Mouse (Mus musculus) hindbrain, embryonic 13.5 days (tissue): ENCODE data around the gene Ncan. TPM values are rescaled to one million over a fixed set of nuclear protein-coding genes. Genes with fewer than 3 reads are reported as not detected.

ENCODE experiments used
- ATAC-seq: fragments of 200-750 bp; cut with Nextera tagmentation; 2 replicates; pipeline ENCODE4 v1.8.0; 2017; ENCODE audit warnings: moderate TSS enrichment; ENCODE audit not compliant: low FRiP score
- H3K27ac ChIP-seq: fragments of 300-500 bp; sonication (generic); 2 replicates; pipeline ENCODE4 v1.5.1; 2015; ENCODE audit warnings: inconsistent platforms, mild to moderate bottlenecking, moderate library complexity
- H3K27me3 ChIP-seq: fragments of 300-500 bp; sonication (generic); 2 replicates; pipeline ENCODE4 v1.6.1; 2015; ENCODE audit warnings: mild to moderate bottlenecking, inconsistent platforms
- H3K36me3 ChIP-seq: fragments of 300-500 bp; sonication (generic); 2 replicates; pipeline ENCODE4 v1.6.1; 2015; ENCODE audit warnings: mild to moderate bottlenecking, inconsistent platforms
- H3K4me1 ChIP-seq: fragments of 300-500 bp; sonication (generic); replicated peaks from 2 replicates; pipeline ENCODE4 v1.6.1; 2015; ENCODE audit warnings: inconsistent platforms
- H3K4me2 ChIP-seq: fragments of 300-500 bp; sonication (generic); 2 replicates; pipeline ENCODE4 v1.6.1; 2015; ENCODE audit warnings: inconsistent platforms, mild to moderate bottlenecking, moderate library complexity
- H3K4me3 ChIP-seq: fragments of 300-500 bp; sonication (generic); 2 replicates; pipeline ENCODE4 v1.5.1; 2015; ENCODE audit warnings: mild to moderate bottlenecking, inconsistent platforms
- H3K9ac ChIP-seq: fragments of 300-500 bp; sonication (generic); 2 replicates; pipeline ENCODE4 v1.6.1; 2015; ENCODE audit warnings: mild to moderate bottlenecking, inconsistent platforms
- H3K9me3 ChIP-seq: fragments of 300-500 bp; sonication (generic); 2 replicates; pipeline ENCODE4 v1.6.1; 2016; ENCODE audit warnings: inconsistent platforms
- WGBS: fragments of 180-500 bp; shearing (Covaris S2); methylation state at CpG from one replicate; pipeline ENCODE4 v1.1.7; 2015; 5-methylcytosine and 5-hydroxymethylcytosine counted together
- polyA plus RNA-seq: library from polyadenylated mRNA; unstranded; fragments of >200 nt; fragmentation: Nextera tagmentation; extraction: Ambion mirVana; gene quantifications from 2 replicates; pipeline ENCODE4 v1.2.1, GENCODE M21; 2015

Ncan gene
- polyA plus RNA-seq, result 128 and 135 TPM in 2 replicates

DNA sequence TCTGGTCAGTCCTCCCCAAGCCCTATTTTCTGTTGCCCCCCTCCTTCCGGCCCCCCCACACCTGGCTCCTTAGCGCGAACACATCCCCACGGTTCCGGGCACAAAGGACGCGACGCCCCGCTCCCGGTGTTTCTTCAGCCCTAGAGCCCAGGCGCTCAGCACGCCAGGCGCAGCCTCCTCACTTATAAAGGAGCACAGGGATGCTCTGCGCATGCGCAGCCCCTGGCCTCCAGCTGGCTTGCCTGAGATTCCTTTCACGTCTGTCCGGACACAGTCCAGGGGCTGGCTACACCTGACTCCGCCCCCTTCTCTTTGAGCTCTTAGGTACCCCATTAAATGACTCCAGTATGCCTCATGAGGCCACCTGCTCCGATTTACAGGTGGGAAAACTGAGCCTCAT lies at the start of gene Ncan:
TSS of gene Ncan (minus strand) at position 207 of the 400 bp plus-strand sequence.
- H3K27me3 ChIP-seq, result peaks cover 25% of the 10 kb centered on the region
- H3K9ac ChIP-seq, result peak within 1 kb of the TSS; percentile 95
- H3K4me1 ChIP-seq, result peaks cover 26% of the 10 kb centered on the region
- H3K27ac ChIP-seq, result peak within 1 kb of the TSS; percentile 99
- peaks cover 5% of the 10 kb centered on the region for H3K36me3 ChIP-seq
- H3K4me2 ChIP-seq, result peak within 1 kb of the TSS; percentile 89
- no peaks in the 10 kb centered on the region for H3K9me3 ChIP-seq
- peak within 1 kb of the TSS; percentile 74 for H3K4me3 ChIP-seq
- WGBS, result under 1% methylated on average over 19 of the region's 19 CpGs
- peak; percentile 69 for ATAC-seq

DNA sequence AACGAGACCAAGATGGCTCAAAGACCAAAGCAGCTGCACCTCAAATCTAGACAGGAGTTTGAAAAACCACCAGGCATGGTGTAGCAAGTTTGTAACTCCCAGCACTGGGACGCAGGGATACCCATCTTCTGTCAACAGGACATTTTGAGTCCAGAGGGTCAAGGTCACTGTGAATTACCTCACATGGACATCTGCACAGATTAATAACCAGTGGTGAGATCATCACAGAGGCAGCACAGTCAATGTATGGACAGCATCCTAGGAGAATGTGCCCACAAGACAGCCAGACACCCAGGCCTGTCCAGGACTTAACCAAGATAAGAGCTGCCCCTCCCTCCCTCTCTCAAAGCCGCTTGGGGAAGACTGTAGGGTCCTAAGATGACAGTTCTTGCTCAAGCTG lies 49.4 kb upstream of the Ncan start:
- Histone ChIP-seq H3K9me3 (no peaks in the 10 kb centered on the region), H3K4me3 (no peak overlapping the region), H3K9ac (no peak overlapping the region), H3K27ac (no peak overlapping the region), H3K36me3 (no peaks in the 10 kb centered on the region; the same call in none of the 2 replicates), H3K27me3 (peaks cover 27% of the 10 kb centered on the region), H3K4me2 (no peak overlapping the region), H3K4me1 (peaks cover 35% of the 10 kb centered on the region)
- no peak for ATAC-seq
- 95% methylated on average over 3 of the region's 3 CpGs for WGBS

DNA sequence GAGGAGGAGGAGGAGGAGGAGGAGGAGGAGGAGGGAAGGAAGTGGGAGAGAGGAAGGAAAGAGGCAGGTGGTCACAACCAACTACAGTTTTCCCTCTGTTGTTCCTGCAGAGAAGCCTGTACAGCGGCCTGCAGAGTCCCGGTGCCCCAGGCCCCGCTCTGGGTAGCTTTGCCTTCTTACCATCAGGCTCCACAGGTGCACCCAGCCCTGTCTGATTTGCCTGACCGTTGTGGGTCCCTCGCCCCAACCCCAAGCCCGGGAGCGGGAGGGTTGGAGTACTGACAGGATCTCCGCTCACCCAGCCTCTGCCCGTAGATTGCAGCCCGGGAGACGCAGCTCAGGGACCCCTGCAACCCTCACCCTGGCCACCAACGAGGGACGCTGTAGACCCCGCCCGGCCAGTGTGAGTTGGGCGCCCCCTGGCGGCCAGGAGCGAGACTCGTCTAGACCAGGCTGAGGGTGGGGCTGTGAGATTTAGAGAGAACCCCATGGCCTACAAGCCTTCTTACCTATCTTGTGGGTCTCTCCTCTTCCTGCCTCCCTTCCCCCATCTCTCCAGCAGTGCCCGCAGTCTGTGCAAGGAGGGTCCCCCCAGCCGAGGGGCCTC lies 45.9 kb upstream of the Ncan start:
- Histone ChIP-seq H3K36me3 (no peaks in the 10 kb centered on the region), H3K9me3 (no peaks in the 10 kb centered on the region), H3K4me3 (peak overlapping the region; percentile 27), H3K27me3 (peaks cover 40% of the 10 kb centered on the region), H3K27ac (no peak overlapping the region), H3K4me2 (peak overlapping the region; percentile 49), H3K4me1 (peaks cover 11% of the 10 kb centered on the region), H3K9ac (peak overlapping the region; percentile 49)
- WGBS, result 2% methylated on average over 21 of the region's 21 CpGs
- ATAC-seq, result peak; percentile 77

DNA sequence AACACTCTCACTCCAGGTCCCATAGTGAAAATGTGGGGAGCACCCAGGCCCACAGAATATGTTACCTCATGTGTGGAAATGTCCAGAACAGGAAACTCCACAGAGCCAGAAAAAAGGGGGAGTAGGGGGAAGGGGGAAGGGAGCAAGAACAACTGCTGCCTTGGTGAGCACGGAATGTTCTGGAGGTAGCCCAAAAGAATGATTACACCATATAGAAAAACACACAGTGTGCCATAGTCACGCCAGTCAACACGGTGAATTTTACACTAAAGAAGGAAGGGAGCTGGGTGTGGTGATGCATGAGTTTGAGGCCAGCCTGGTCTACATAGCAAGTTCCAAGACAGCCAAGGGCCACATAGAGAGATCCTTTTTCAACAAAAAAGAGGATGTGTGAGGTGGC lies 42.6 kb upstream of the Ncan start:
- peaks cover 13% of the 10 kb centered on the region for H3K4me1 ChIP-seq
- H3K27ac ChIP-seq, result no peak overlapping the region
- H3K9ac ChIP-seq, result no peak overlapping the region
- ATAC-seq, result no peak
- H3K9me3 ChIP-seq, result no peaks in the 10 kb centered on the region
- peaks cover 39% of the 10 kb centered on the region for H3K27me3 ChIP-seq
- no peak overlapping the region for H3K4me2 ChIP-seq
- no peak overlapping the region for H3K4me3 ChIP-seq
- 88% methylated on average over 3 of the region's 3 CpGs for WGBS
- no peaks in the 10 kb centered on the region for H3K36me3 ChIP-seq

DNA sequence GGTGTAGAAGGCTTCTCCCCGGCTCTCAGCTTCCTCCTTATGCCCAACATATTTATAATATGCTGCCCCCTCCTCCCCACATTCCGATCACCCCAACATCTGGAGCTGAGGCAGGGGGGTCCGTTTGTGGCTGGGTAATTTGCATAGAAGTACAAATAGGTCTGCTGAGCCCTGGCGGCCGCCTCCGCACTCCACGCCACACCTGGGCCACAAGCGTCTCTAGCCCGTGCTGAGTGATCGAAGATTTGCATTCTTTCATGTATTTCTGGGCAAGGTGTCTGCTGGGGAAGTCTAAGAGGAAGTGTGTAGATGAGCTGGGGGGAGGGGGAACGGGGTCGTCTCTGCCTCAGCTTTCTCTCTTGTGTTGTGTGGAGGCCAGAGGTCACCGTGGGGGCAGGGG lies 39.3 kb upstream of the Ncan start:
- Histone ChIP-seq H3K4me2 (no peak overlapping the region), H3K27me3 (peaks cover 27% of the 10 kb centered on the region), H3K4me3 (no peak overlapping the region), H3K9ac (no peak overlapping the region), H3K27ac (no peak overlapping the region), H3K36me3 (no peaks in the 10 kb centered on the region), H3K9me3 (no peaks in the 10 kb centered on the region), H3K4me1 (peaks cover 10% of the 10 kb centered on the region)
- WGBS, result 70% methylated on average over 13 of the region's 13 CpGs
- ATAC-seq, result no peak

DNA sequence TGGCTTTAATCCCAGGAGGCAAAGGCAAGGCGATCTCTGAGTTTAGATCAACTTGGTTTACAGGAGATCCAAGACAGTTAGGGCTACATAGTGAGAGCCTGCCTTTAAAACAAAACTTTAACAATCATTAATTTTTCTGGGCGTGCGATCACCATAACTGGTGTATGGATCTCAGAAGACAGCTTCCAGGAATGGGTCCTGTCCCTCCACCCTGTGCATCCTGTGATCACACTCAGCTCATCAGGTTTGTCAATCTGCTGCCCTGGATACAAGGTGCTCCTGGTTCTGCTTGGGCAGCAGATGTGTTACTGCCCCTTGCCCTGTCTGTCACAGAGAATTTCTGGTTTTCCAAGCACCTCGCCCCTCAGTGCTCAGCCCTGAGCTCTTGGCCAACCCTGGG lies 38.5 kb upstream of the Ncan start:
- Histone ChIP-seq H3K4me1 (peaks cover 10% of the 10 kb centered on the region), H3K9ac (no peak overlapping the region), H3K27me3 (peaks cover 24% of the 10 kb centered on the region; the same call in 1 of the 2 replicates), H3K36me3 (no peaks in the 10 kb centered on the region), H3K4me2 (0 out of 2 replicates have a peak overlapping the region, but pooled peaks have one; percentile 69), H3K9me3 (no peaks in the 10 kb centered on the region), H3K27ac (no peak overlapping the region), H3K4me3 (no peak overlapping the region)
- WGBS, result 89% methylated on average over 4 of the region's 4 CpGs
- ATAC-seq, result no peak

DNA sequence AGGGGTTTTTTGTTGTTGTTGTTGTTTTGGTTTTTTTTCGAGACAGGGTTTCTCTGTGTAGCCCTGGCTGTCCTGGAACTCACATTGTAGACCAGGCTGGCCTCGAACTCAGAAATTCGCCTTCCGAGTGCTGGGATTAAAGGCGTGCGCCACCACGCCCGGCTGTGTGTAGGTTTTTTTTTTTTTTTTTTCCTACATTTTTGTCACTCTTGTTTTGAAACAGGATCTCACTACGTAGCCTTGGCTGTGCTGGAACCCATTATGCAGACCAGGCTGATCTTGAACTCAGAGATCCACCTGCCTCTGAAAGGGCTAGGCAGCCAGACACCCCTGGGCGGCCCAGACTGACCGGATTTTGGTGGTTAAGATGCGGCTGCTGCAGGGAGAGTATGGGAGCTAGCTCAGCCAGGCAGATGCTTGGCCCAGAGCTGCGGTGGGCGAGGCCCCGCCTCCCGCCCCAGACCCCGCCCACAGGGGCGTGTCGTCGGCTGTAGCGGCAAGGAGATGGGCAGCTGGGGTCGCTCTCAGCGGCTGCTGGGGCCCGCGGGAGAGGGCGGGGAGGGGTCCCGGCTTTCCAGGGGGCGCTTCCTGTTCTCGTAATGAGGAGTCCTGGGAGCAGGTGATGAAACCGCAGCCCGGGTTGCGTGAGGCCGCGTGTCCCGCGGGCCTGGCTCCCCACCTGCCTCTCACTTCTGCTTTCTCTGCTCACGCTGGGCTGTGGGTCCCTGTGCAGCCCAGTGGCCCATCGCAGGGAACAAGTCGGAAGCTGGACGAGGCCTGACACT lies 37.6 kb upstream of the Ncan start:
- H3K9me3 ChIP-seq, result no peaks in the 10 kb centered on the region
- peak overlapping the region; percentile 51 for H3K4me3 ChIP-seq
- H3K27ac ChIP-seq, result peak overlapping the region; percentile 48; the same call in 1 of the 2 replicates
- H3K36me3 ChIP-seq, result no peaks in the 10 kb centered on the region
- 12% methylated on average over 40 of the region's 40 CpGs for WGBS
- peaks cover 23% of the 10 kb centered on the region for H3K27me3 ChIP-seq
- H3K4me1 ChIP-seq, result peaks cover 10% of the 10 kb centered on the region
- peak overlapping the region; percentile 69 for H3K4me2 ChIP-seq
- peak overlapping the region; percentile 76 for H3K9ac ChIP-seq
- ATAC-seq, result peak; percentile 91

DNA sequence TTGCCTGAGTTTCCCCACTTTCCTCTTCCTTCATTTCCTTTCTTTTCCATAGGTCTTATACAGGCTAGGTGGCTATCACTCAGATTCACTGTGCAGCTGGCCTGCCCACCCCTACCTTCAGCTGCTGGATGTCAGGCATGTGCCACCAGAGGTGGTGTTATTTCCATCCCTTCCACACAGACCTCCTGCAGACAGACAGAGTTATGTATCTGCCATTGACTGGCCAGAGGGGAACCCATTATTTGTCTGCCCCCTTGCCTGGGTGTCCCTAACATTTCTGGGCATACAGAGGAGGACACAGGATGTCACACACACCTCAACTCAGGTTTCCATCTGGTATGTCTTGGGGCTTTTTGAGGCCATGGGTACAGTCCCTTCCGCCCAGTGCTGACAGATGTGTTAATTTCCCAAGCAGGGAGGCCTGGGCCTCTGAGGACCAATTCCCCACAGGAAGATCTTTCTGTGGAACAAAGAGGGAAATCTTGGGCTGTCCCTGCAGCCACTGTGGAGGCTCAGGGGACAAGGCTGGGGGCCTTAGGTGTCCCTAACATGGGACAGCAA lies 36.6 kb upstream of the Ncan start:
- H3K4me3 ChIP-seq, result no peak overlapping the region
- no peak overlapping the region for H3K4me2 ChIP-seq
- H3K27ac ChIP-seq, result no peak overlapping the region
- no peaks in the 10 kb centered on the region for H3K36me3 ChIP-seq
- H3K27me3 ChIP-seq, result peaks cover 25% of the 10 kb centered on the region
- no peaks in the 10 kb centered on the region for H3K9me3 ChIP-seq
- 96% methylated on average over 1 of the region's 1 CpGs for WGBS
- no peak for ATAC-seq
- H3K4me1 ChIP-seq, result peaks cover 16% of the 10 kb centered on the region
- no peak overlapping the region for H3K9ac ChIP-seq

DNA sequence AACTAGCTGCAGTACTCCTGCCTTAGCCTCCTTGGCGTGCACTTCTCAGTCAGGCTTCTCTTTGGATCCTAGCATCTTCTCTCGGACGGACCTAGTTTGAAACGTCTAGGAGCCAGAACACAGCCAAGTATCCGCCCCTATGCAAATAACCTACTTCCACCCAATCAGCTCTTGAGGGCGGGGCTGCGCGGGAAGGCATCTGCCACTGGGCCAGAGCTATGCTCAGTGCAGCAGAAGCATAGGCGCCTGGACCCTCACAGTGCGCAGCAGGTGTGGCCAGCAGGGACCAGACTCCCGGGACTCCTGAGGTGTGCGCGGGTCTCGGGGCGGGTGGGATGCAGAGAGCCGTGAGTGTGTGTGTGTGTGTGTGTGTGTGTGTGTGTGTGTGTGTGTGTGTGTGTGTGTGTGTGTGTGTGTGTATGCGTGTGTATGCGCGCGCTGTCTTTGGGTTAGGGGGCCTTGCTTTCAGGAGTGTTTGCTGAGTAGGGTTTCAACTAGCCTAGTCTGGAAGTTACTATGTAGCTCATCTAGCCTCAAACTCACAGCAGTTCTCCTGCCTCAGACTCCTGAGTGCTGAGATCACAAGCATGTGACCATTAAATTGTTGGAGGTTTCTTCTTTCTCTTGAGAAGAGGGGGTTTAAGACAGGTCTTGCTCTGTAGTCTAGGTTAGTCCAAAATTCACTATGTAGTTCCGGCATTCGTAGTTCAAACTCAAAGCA lies 32.0 kb upstream of the Ncan start:
- Histone ChIP-seq H3K4me3 (no peak overlapping the region), H3K4me2 (peak overlapping the region; percentile 41), H3K9me3 (no peaks in the 10 kb centered on the region), H3K36me3 (no peaks in the 10 kb centered on the region), H3K4me1 (peaks cover 9% of the 10 kb centered on the region; the same call in 1 of the 2 replicates), H3K27me3 (peaks cover 31% of the 10 kb centered on the region), H3K9ac (no peak overlapping the region), H3K27ac (no peak overlapping the region)
- peak; percentile 88 for ATAC-seq
- 10% methylated on average over 18 of the region's 22 CpGs for WGBS

DNA sequence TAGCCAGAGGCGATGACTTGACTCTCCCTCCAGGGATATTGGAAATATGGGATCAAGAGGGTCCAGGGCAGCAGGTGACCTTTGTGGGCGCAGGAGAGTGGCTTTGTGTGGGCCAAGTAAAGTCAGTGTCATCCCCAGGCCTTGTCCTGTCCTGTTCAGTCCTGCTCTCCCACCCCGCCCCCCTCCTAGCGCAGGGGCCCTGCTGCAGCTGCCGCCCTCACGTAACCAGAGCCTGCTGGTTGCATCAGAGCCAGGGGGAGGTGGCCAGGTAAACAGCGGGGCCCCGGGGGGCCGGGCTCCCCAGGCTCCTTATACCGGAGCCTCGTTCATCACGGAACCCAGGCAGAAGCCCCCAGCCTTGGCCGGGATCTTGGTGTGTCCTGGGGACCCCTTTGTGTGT lies 29.5 kb upstream of the Ncan start:
- no peak for ATAC-seq
- no peak overlapping the region for H3K27ac ChIP-seq
- peaks cover 20% of the 10 kb centered on the region for H3K27me3 ChIP-seq
- H3K36me3 ChIP-seq, result peaks cover 25% of the 10 kb centered on the region
- no peak overlapping the region for H3K9ac ChIP-seq
- no peak overlapping the region for H3K4me2 ChIP-seq
- no peaks in the 10 kb centered on the region for H3K9me3 ChIP-seq
- peaks cover 9% of the 10 kb centered on the region; the same call in 1 of the 2 replicates for H3K4me1 ChIP-seq
- WGBS, result 13% methylated on average over 12 of the region's 13 CpGs
- H3K4me3 ChIP-seq, result no peak overlapping the region

DNA sequence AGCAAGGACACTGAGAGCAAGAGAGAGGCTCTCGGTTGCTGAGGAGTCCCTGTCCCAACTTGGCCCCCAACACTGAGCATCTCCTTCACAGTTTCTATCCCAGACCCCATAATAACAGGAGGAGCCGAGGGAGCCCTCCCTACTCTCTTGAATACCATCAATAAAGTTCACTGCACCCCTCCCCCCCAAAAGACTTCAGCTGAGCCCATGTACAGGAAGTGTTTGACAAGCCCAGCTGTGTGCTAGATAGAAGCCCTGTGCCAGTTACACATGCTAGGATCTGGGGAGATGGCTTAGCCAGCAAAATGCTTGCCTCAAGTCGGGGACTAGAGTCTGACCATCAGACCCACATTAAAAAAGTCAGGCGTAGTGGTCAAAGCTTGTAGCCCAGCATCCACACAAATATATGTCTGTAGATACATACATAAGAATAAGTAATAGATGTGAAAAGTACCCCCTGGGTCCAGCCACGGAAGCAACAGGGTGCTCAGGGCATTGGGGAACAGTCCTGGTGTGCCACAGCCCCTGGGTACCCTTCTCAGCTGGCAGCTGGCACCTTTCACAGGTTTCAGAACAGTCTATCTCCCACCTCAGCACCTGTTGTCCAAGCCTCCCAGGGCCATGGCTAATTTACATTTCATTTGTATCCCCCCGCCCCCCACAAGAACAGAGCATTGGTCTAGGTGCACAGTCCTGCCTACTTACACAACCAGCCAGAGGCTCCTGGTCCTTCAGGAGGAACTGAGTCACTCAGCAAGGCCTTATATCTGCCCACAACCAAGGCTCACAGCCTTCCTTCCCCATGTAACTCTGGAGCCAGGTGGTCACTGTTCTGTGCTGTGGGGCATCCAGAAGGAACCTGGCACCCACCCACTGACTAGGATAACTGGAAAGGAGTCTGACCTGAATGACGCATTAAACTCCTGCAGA lies 27.3 kb upstream of the Ncan start:
- 88% methylated on average over 7 of the region's 7 CpGs for WGBS

More for the DNA sequence above, 27.3 kb upstream of the Ncan start:
- Histone ChIP-seq H3K27me3 (peaks cover 9% of the 10 kb centered on the region; the same call in 1 of the 2 replicates), H3K4me3 (no peak overlapping the region), H3K9ac (no peak overlapping the region), H3K9me3 (no peaks in the 10 kb centered on the region), H3K4me1 (peaks cover 9% of the 10 kb centered on the region; the same call in 1 of the 2 replicates), H3K36me3 (peaks cover 47% of the 10 kb centered on the region), H3K4me2 (no peak overlapping the region), H3K27ac (no peak overlapping the region)
- no peak for ATAC-seq
